Mouse (Mus musculus) heart, postnatal 36 days (tissue): Measurements from ENCODE around the gene Col23a1. TPM values are rescaled to one million over a fixed set of nuclear protein-coding genes. Genes with fewer than 3 reads are reported as not detected.
A peak's percentile ranks its signal among the peaks of the same experiment; 100 is the strongest.
"Not testable (repeated sequence)": the region's sequence is repeated elsewhere in the genome, so short reads cannot be mapped to it uniquely, and the experiment has no call there.

Experiments used
- DNase-seq, 2 experiments: peaks; one replicate each; pipeline ENCODE4 v3.0.0; 2021 to 2022
- intact Hi-C: fragments of 180-260 bp; cut with DNase I; formaldehyde crosslinking; loops from one replicate; pipeline ENCODE4 v1.15.1; 2025
- total RNA-seq, 2 experiments: library from RNA; stranded (reverse); gene quantifications; 2 replicates each; pipeline ENCODE4 v1.2.3; 2021

Gene Col23a1
- total RNA-seq, 2 experiments from 2014 or later = 1.3 to 1.4 TPM

GRCm38 (mm10) chr11:51607096-51607738 is 317.5 kb downstream of the Col23a1 start:
- intact Hi-C loops = loop anchor here (2.0 kb wide), 1 partner anchor 42 kb away; no protein-coding TSS in a partner anchor
- DNase-seq = no peak

- intact Hi-C loops = no loop called here
- DNase-seq = no peak
Observed at GRCm38 (mm10) chr11:51609266-51609909, 319.7 kb downstream of the Col23a1 start.

- intact Hi-C loops = loop anchor here (10.0 kb wide), 1 partner anchor 385 kb away; no protein-coding TSS in a partner anchor
- DNase-seq = not testable (repeated sequence)
Observed at GRCm38 (mm10) chr11:51609940-51610339, 320.2 kb downstream of the Col23a1 start.

GRCm38 (mm10) chr11:51614256-51614655 is 324.5 kb downstream of the Col23a1 start:
- intact Hi-C loops = loop anchor here (10.0 kb wide), 1 partner anchor 381 kb away; no protein-coding TSS in a partner anchor
- DNase-seq = no peak

GRCm38 (mm10) chr11:51615129-51615528 is 325.4 kb downstream of the Col23a1 start:
- intact Hi-C loops = loop anchor here (10.0 kb wide), 1 partner anchor 380 kb away; no protein-coding TSS in a partner anchor
- no peak for DNase-seq

GRCm38 (mm10) chr11:51615601-51616000 is 325.9 kb downstream of the Col23a1 start:
- peak; percentile 75 to 78 for DNase-seq
- intact Hi-C loops = loop anchor here (10.0 kb wide), 1 partner anchor 379 kb away; no protein-coding TSS in a partner anchor

GRCm38 (mm10) chr11:51616113-51616512 is 326.4 kb downstream of the Col23a1 start:
- DNase-seq = not testable (repeated sequence)
- intact Hi-C loops = loop anchor here (10.0 kb wide), 1 partner anchor 379 kb away; no protein-coding TSS in a partner anchor

GRCm38 (mm10) chr11:51617693-51618092 is 328.0 kb downstream of the Col23a1 start:
- DNase-seq = peak; percentile 69
- intact Hi-C loops = loop anchor here (1.0 to 10.0 kb wide), 2 partner anchors 64 to 377 kb away; no protein-coding TSS in a partner anchor

GRCm38 (mm10) chr11:51618894-51619408 is 329.2 kb downstream of the Col23a1 start:
- no peak for DNase-seq

GRCm38 (mm10) chr11:51619409-51620060 is 329.8 kb downstream of the Col23a1 start, which contains the start of gene Nhp2:
Nhp2 (plus strand) TSS chr11:51619735.
- intact Hi-C loops = loop anchor here (1.0 to 10.0 kb wide), 2 partner anchors 31 to 375 kb away; partner anchors contain the start of genes D930048N14Rik and N4bp3
- peak; percentile 90 to 93 for DNase-seq

More at GRCm38 (mm10) chr11:51618894-51619408, 329.2 kb downstream of the Col23a1 start:
- intact Hi-C loops = loop anchor here (10.0 kb wide), 1 partner anchor 376 kb away; no protein-coding TSS in a partner anchor

GRCm38 (mm10) chr11:51620084-51620483 is 330.4 kb downstream of the Col23a1 start:
- intact Hi-C loops = loop anchor here (1.0 kb wide), 1 partner anchor 30 kb away; the partner anchor contains the start of genes D930048N14Rik and N4bp3
- DNase-seq = no peak

- intact Hi-C loops = no loop called here
- no peak for DNase-seq
Observed at GRCm38 (mm10) chr11:51621776-51622175, 332.1 kb downstream of the Col23a1 start.

GRCm38 (mm10) chr11:51622971-51623491 is 333.3 kb downstream of the Col23a1 start:
- no peak for DNase-seq
- intact Hi-C loops = no loop called here

GRCm38 (mm10) chr11:51625187-51625820 is 335.6 kb downstream of the Col23a1 start:
- DNase-seq = no peak
- intact Hi-C loops = no loop called here

- intact Hi-C loops = no loop called here
- DNase-seq = no peak
Observed at GRCm38 (mm10) chr11:51627425-51627824, 337.7 kb downstream of the Col23a1 start.

GRCm38 (mm10) chr11:51627907-51628306 is 338.2 kb downstream of the Col23a1 start:
- intact Hi-C loops = no loop called here
- DNase-seq = no peak

GRCm38 (mm10) chr11:51629651-51630314 is 340.1 kb downstream of the Col23a1 start:
- intact Hi-C loops = no loop called here
- no peak for DNase-seq

GRCm38 (mm10) chr11:51632130-51632753 is 342.5 kb downstream of the Col23a1 start:
- intact Hi-C loops = no loop called here
- DNase-seq = no peak

GRCm38 (mm10) chr11:51633200-51633599 is 343.5 kb downstream of the Col23a1 start:
- intact Hi-C loops = not testable (repeated sequence)

More at GRCm38 (mm10) chr11:51633200-51633599, 343.5 kb downstream of the Col23a1 start:
- not testable (repeated sequence) for DNase-seq
